Mouse (Mus musculus) liver, postnatal 0 days (tissue): ENCODE measurements around the gene 4931428L18Rik.

Source experiments
- CTCF ChIP-seq: sonication (generic); IDR thresholded peaks from 2 replicates; pipeline ENCODE4 v1.5.1; 2016; ENCODE audit warnings: antibody characterized with exemption, low read depth
- EP300 ChIP-seq: IDR thresholded peaks from 2 replicates; pipeline ENCODE4 v1.6.1; 2016; ENCODE audit warnings: antibody characterized with exemption, low read depth, mild to moderate bottlenecking

DNA sequence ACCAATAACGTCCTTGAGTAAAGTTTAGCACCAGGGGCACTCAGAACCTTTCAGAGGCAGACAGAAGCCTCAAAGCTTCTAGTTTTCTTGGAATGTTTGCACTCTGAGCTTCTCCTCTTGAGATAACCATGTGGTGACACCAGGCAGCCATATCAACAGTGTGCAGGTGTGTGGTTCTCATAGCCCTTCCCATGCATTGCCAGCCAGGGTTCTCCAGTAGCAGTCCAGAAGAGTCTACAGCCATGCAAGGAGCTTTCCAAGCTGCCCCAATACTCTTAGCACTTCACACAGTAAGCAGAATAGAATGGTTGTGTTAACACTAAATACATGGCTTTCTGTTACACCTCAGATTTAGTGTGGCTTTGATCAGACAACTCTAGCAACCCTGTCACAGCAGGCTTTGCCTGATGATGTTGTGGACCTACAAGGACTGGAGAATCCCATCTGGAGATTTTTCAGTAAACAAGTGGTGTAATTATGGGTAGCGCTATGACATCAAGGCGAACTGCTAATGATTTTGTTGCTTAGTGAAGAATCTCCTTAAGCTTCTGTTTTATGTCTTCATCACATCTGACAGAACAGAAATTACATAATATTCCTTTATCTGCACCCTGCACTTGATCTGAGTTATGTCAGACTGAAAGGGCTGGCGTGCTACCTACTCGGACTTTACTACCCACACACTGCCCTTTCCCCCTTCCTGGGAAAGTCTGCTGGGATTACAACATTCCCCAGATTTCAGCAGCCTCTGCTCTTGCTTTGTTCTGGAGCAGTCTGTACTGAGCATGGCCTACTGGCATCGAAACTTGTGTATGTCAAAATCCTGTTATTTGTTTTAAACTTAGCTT lies 149.7 kb downstream of the 4931428L18Rik start:
- TF ChIP-seq CTCF (no peak), EP300 (peak; percentile 84)
